Mouse (Mus musculus): ENCODE results near the gene 1700093K21Rik. TPM values are rescaled to one million over a fixed set of nuclear protein-coding genes. Genes with fewer than 3 reads are reported as not detected.
"Not testable (repeated sequence)": the region's sequence is repeated elsewhere in the genome, so short reads cannot be mapped to it uniquely, and the experiment has no call there.

The 1700093K21Rik gene
- not detected in 2 replicates for polyA plus RNA-seq (2016; fragmentation: Nextera tagmentation; extraction: Ambion mirVana)

- H3K9me3 ChIP-seq (replicated peaks): no peaks in the 10 kb centered on the region
- no peaks in the 10 kb centered on the region for H3K36me3 ChIP-seq
- H3K27ac ChIP-seq (replicated peaks): peak within 1 kb of the TSS; percentile 42; the same call in 1 of the 2 replicates
- H3K4me3 ChIP-seq: no peak within 1 kb of the TSS
- peaks cover 9% of the 10 kb centered on the region for H3K4me1 ChIP-seq
- no peaks in the 10 kb centered on the region for H3K27me3 ChIP-seq (ENCODE audit: low read depth, poor library complexity, severe bottlenecking)
- DNase-seq (ENCODE audit: low spot score): no peak
- WGBS: 33% methylated on average over 5 of the region's 5 CpGs
Measured at GRCm38 (mm10) chr11:23520473-23521205, at the start of gene 1700093K21Rik. 1700093K21Rik (minus strand) TSS chr11:23521155.

DNA sequence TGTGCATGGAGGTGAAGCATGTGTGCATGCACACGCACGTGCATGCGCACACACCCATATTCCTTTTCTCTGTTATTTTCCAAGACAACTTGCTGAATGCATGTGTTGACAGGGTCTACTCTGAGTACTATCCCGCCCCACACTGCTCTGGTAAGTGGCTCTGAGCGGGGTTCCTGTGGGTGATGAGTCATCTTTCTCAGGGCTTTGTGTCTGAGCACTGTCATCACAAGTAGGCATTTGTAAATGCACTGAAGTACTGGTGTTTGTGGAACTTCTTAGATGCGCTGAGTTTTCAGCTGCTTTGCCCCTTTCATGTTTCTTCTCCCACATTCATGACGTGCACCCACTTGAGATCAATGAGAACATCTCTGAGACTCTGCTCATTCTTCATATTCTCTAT lies 49.2 kb upstream of the 1700093K21Rik start:
- no peak overlapping the region for H3K4me3 ChIP-seq
- DNase-seq (ENCODE audit: low spot score): no peak
- no peak overlapping the region for H3K27ac ChIP-seq (replicated peaks)
- no peaks in the 10 kb centered on the region for H3K9me3 ChIP-seq (replicated peaks)
- H3K36me3 ChIP-seq: peaks cover 32% of the 10 kb centered on the region
- 91% methylated on average over 7 of the region's 7 CpGs for WGBS
- H3K4me1 ChIP-seq: no peaks in the 10 kb centered on the region
- H3K27me3 ChIP-seq (ENCODE audit: low read depth, poor library complexity, severe bottlenecking): no peaks in the 10 kb centered on the region; the same call in 1 of the 2 replicates

- Histone ChIP-seq H3K9me3 (replicated peaks) (no peaks in the 10 kb centered on the region), H3K36me3 (peaks cover 14% of the 10 kb centered on the region), H3K27me3 (ENCODE audit: low read depth, poor library complexity, severe bottlenecking) (no peaks in the 10 kb centered on the region), H3K27ac (replicated peaks) (no peak overlapping the region), H3K4me1 (no peaks in the 10 kb centered on the region), H3K4me3 (no peak overlapping the region)
- peak; percentile 79 for DNase-seq (ENCODE audit: low spot score)
- WGBS: 50% methylated on average over 6 of the region's 6 CpGs
Measured at GRCm38 (mm10) chr11:23565761-23566160, 44.8 kb upstream of the 1700093K21Rik start.

DNA sequence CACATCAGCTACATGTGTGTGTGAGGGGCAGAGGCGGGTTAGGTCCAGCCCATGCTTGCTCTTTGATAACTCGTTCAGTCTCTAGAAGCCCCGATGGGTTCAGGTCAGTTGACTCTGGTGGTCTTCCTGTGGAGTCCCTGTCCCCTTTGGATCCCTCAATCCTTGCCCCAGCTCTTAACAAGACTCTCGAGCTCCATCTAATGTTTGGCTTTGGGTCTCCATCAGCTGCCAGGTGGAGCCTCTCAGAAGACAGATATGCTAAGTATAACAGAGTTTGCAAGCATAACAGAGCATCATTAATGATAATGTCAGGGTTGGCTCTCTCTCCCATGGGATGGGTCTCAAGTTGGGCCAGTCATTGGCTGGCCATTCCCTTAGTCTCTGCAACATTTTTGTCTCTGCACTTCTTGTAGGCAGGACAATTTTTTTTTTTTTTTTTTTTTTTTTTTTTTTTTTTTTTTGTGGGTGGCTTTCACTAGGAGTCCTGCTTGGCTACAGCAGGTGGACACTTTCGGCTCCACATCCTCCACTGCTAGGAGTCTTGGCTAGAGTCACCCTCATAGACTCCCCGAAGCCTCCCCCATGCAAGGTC lies 36.2 kb upstream of the 1700093K21Rik start:
- H3K4me1 ChIP-seq: no peaks in the 10 kb centered on the region
- no peak for DNase-seq (ENCODE audit: low spot score)
- no peaks in the 10 kb centered on the region for H3K9me3 ChIP-seq (replicated peaks)
- WGBS: 56% methylated on average over 6 of the region's 6 CpGs
- H3K27me3 ChIP-seq (ENCODE audit: low read depth, poor library complexity, severe bottlenecking): no peaks in the 10 kb centered on the region
- no peak overlapping the region for H3K4me3 ChIP-seq
- no peaks in the 10 kb centered on the region for H3K36me3 ChIP-seq
- no peak overlapping the region for H3K27ac ChIP-seq (replicated peaks)

GRCm38 (mm10) chr11:23537446-23537845 lies 16.5 kb upstream of the 1700093K21Rik start:
- no peaks in the 10 kb centered on the region for H3K4me1 ChIP-seq
- no peak for DNase-seq (ENCODE audit: low spot score)
- no peak overlapping the region for H3K4me3 ChIP-seq
- WGBS: 90% methylated on average over 2 of the region's 2 CpGs
- H3K27me3 ChIP-seq (ENCODE audit: low read depth, poor library complexity, severe bottlenecking): no peaks in the 10 kb centered on the region
- no peaks in the 10 kb centered on the region for H3K36me3 ChIP-seq
- no peak overlapping the region for H3K27ac ChIP-seq (replicated peaks)
- H3K9me3 ChIP-seq (replicated peaks): no peaks in the 10 kb centered on the region

DNA sequence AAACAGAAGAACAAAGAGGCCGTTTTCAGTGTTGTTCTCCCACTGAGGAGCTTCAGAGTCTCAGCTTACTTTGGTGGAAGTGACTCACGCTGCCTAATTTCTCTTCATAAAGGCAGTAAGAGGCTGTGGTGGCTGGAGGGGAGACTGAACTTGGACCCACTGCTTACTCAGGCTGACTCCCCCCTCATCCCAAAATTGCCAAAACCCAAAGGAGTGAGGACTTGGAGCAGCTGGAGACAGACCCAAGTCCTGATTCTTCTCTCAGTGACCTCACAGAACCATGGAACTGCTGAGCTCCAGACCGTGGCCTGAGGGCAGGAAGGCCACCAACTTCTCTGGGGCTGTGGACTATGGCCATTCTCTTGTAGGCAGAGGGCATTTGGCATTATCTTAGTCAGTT lies 2.0 kb downstream of the 1700093K21Rik start:
- Histone ChIP-seq H3K27me3 (ENCODE audit: low read depth, poor library complexity, severe bottlenecking) (no peaks in the 10 kb centered on the region), H3K36me3 (no peaks in the 10 kb centered on the region), H3K4me1 (peaks cover 9% of the 10 kb centered on the region), H3K27ac (replicated peaks) (no peak overlapping the region), H3K4me3 (no peak overlapping the region), H3K9me3 (replicated peaks) (no peaks in the 10 kb centered on the region)
- DNase-seq (ENCODE audit: low spot score): no peak
- 83% methylated on average over 3 of the region's 3 CpGs for WGBS

- H3K9me3 ChIP-seq (replicated peaks): no peaks in the 10 kb centered on the region
- no peak overlapping the region for H3K27ac ChIP-seq (replicated peaks)
Measured at GRCm38 (mm10) chr11:23515315-23515714, 5.6 kb downstream of the 1700093K21Rik start.

DNA sequence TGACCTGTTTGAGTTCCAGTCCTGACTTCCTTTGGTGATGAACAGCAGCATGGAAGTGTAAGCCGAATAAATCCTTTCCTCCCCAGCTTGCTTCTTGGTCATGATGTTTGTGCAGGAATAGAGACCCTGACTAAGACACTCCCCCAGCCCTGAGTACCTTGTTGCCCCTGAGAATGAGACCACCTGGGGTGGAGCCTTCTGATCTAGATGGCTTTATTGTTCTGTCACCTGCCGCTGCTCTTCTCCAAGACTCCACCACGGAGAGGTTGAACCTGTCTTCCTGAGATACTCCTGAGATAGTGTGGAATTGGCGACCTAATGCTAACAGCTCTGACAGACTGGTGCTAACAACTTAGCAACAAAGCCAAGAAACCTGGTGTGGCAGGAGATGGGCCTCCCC lies 6.2 kb downstream of the 1700093K21Rik start:
- H3K4me3 ChIP-seq; H3K36me3 ChIP-seq; H3K9me3 ChIP-seq (replicated peaks); DNase-seq (ENCODE audit: low spot score); H3K27ac ChIP-seq (replicated peaks); H3K27me3 ChIP-seq (ENCODE audit: low read depth, poor library complexity, severe bottlenecking): not testable (repeated sequence)
- WGBS: 76% methylated on average over 4 of the region's 4 CpGs
- peaks cover 12% of the 10 kb centered on the region for H3K4me1 ChIP-seq

More at GRCm38 (mm10) chr11:23515315-23515714, 5.6 kb downstream of the 1700093K21Rik start:
- H3K4me3 ChIP-seq: no peak overlapping the region
- H3K27me3 ChIP-seq (ENCODE audit: low read depth, poor library complexity, severe bottlenecking): no peaks in the 10 kb centered on the region
- WGBS: 79% methylated on average over 2 of the region's 2 CpGs
- DNase-seq (ENCODE audit: low spot score): no peak
- peaks cover 14% of the 10 kb centered on the region for H3K4me1 ChIP-seq
- H3K36me3 ChIP-seq: no peaks in the 10 kb centered on the region

GRCm38 (mm10) chr11:23504801-23505200 lies 16.2 kb downstream of the 1700093K21Rik start:
- not testable (repeated sequence) for H3K36me3 ChIP-seq; H3K27me3 ChIP-seq (ENCODE audit: low read depth, poor library complexity, severe bottlenecking); H3K4me3 ChIP-seq; DNase-seq (ENCODE audit: low spot score); H3K4me1 ChIP-seq; H3K27ac ChIP-seq (replicated peaks); H3K9me3 ChIP-seq (replicated peaks)
- 84% methylated on average over 5 of the region's 5 CpGs for WGBS

- DNase-seq (ENCODE audit: low spot score): peak; percentile 29
- 68% methylated on average over 5 of the region's 5 CpGs for WGBS
Measured at GRCm38 (mm10) chr11:23498609-23499008, 22.3 kb downstream of the 1700093K21Rik start.

DNA sequence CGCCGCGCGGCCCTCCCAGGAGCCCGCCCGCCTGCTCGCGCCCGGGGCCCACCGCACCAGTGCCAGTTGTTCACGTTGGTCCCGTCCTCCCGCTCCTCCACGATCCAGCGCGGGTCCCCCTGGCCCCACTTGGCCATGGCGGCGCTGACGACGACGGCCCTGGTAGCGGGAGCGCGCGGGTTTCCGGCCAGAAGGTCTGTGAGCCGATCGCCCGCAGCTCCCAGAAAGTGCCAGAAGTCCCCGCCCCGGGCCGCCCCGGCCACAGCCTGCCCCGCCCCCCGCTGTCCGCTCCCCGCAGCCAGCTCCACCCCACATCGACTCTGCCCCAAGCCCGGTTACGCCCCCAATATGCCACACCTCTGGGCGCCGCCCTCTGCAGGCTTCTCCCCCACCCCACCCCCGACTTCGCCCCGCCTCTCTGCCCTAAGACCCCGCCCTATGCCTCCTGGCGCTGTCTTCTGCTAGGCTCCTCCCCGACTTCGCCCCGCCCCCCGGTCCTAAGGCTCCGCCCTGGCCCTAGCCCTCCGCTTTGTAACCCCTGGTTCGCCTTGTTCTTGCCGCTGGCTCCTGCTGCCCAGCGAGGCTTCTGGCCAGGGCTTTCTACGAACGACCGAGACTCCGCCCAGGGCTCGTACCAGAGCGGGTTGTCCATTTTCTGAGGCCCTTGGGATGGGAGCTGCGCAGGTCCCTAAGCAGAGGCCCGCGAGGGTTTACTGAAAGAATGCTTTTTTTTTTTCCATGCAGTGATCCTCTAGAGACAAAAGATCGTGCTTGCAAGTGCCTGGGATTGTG lies 23.0 kb downstream of the 1700093K21Rik start, which contains the start of gene Ahsa2:
Ahsa2 (minus strand) TSS at position 313 of the 792 bp plus-strand sequence.
- H3K4me3 ChIP-seq: peak within 1 kb of the TSS; percentile 86
- peaks cover 33% of the 10 kb centered on the region for H3K36me3 ChIP-seq
- peaks cover 32% of the 10 kb centered on the region for H3K4me1 ChIP-seq
- no peaks in the 10 kb centered on the region for H3K27me3 ChIP-seq (ENCODE audit: low read depth, poor library complexity, severe bottlenecking)
- WGBS: 2% methylated on average over 62 of the region's 66 CpGs
- peak; percentile 99 for DNase-seq (ENCODE audit: low spot score)
- H3K9me3 ChIP-seq (replicated peaks): no peaks in the 10 kb centered on the region
- peak within 1 kb of the TSS; percentile 99 for H3K27ac ChIP-seq (replicated peaks)

More at GRCm38 (mm10) chr11:23498609-23499008, 22.3 kb downstream of the 1700093K21Rik start:
- H3K36me3 ChIP-seq: peaks cover 26% of the 10 kb centered on the region
- no peaks in the 10 kb centered on the region for H3K9me3 ChIP-seq (replicated peaks)
- H3K27me3 ChIP-seq (ENCODE audit: low read depth, poor library complexity, severe bottlenecking): no peaks in the 10 kb centered on the region
- H3K4me1 ChIP-seq: peaks cover 32% of the 10 kb centered on the region
- H3K27ac ChIP-seq (replicated peaks): peak overlapping the region; percentile 99
- H3K4me3 ChIP-seq: peak overlapping the region; percentile 86

DNA sequence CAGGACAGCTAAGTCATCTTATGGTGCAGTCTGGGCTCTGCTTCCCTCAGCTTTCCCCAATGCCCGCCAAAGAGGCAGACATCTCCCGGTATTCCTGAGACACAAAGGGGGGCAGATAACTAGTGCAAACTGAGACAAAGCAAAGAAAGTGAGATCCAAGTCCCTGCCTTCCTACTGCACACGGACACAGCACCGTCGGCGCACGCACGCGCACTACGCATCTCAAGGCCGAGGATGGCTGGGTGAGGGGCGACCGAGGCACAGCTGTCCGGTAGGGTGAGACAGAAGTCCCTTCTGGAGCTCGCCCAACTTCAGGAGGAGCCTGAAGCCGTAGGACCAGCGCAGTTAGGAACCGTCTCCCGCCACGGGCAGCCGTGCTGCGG lies 23.6 kb downstream of the 1700093K21Rik start:
- Histone ChIP-seq H3K36me3 (peaks cover 39% of the 10 kb centered on the region), H3K27me3 (ENCODE audit: low read depth, poor library complexity, severe bottlenecking) (no peaks in the 10 kb centered on the region), H3K4me1 (peaks cover 32% of the 10 kb centered on the region), H3K4me3 (peak overlapping the region; percentile 86), H3K9me3 (replicated peaks) (no peaks in the 10 kb centered on the region), H3K27ac (replicated peaks) (peak overlapping the region; percentile 99)
- DNase-seq (ENCODE audit: low spot score): no peak
- under 1% methylated on average over 22 of the region's 22 CpGs for WGBS

Data from midbrain, embryonic 10.5 days (tissue).